Mouse (Mus musculus) G1E (cell line): ENCODE measurements around the gene Ppp4c.

Experiments used
- CTCF ChIP-seq: IDR thresholded peaks from 2 replicates; pipeline ENCODE4 v1.5.1; 2012; ENCODE audit warnings: low read depth, low read length, inconsistent platforms, mixed read lengths
- GATA1 ChIP-seq: IDR thresholded peaks from 2 replicates; pipeline ENCODE4 v1.6.1; 2012; ENCODE audit warnings: borderline replicate concordance, low read length, inconsistent platforms, mixed read lengths

DNA sequence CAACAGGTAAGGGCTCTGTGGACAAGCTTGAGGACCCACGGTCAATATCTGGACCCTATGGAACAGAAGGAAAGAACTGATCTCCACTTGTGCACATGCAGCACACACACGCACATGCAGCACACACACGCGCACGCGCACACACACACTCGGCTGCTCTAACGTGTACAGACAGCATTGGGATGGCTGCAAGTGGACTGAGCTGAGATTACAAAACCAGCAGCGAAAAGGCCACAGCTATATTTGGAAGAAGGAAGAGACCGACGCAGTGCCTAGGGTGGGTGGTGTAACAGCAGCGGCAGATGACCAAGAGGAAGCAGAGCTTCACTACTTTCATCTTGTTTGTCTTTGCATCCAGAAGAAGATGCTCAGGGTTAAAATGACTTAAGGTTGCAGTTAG lies 46.2 kb downstream of the Ppp4c start:
- no peak for TF ChIP-seq CTCF
- no peak for TF ChIP-seq GATA1
